Mouse (Mus musculus): ENCODE data around the gene Mxd4. TPM values are rescaled to one million over a fixed set of nuclear protein-coding genes. Genes with fewer than 3 reads are reported as not detected.

Mxd4 gene
- polyA plus RNA-seq, 1 experiment from 2014 or later, result 50.8 TPM

DNA sequence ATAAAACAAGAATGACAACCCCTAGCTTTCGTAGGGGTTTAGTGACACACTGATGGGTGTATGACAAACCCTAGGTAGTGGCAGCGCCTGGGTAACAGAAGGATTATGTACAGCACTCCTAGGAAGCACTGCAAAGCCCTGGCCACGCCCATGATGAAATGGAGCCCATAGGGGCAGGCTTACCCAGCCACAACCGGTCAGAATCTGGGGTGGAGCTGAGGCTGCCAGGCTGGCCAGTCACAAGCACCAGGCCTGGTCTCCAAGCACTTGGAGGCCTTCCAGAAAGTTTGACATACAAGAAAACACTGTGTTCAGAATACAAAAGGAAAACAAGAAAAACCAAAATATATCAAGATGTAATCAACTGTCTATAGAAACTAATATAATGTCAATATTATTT, 3.5 kb upstream of the Mxd4 start:
- Histone ChIP-seq H3K4me1 (ENCODE audit: insufficient read depth) (0 out of 2 replicates have a peak, but pooled peaks cover 8% of the 10 kb centered on the region), H3K4me3 (ENCODE audit: low read depth, low read length) (no peak overlapping the region), H3K9ac (no peak overlapping the region), H3K36me3 (ENCODE audit: insufficient read depth) (no peaks in the 10 kb centered on the region), H3K4me2 (no peak overlapping the region), H3K9me3 (ENCODE audit: low read depth, low read length) (no peaks in the 10 kb centered on the region), H3K27ac (ENCODE audit: low read depth) (no peak overlapping the region), H3K27me3 (ENCODE audit: insufficient read depth, low read length) (no peaks in the 10 kb centered on the region)
- 46% methylated on average over 4 of the region's 4 CpGs for WGBS
- no peak for ATAC-seq (ENCODE audit: insufficient read depth)
- no peak for TF ChIP-seq CTCF (IDR thresholded peaks at IDR 0.05; ENCODE audit: low read depth)
- DNase-seq, result peak; percentile 78

DNA sequence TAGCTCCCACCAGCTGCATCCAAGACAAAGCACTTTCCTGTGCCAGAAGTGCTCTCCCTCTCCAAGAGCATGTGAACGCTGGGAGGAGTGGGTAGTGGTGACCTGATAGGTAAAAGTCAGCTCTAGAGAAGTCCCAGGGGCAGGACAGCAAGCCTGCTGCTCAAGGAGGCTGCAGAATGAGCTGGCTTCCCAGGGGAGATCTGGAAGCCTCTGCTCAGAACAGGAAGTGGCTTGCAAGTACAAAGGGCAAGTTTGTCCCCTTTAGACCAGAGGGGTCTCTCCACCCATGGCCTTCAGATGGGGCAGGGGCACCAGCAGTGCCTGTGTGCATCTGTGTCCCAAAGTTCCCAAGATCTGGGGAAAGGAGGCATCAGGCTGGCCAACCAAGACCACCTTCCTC, 2.0 kb upstream of the Mxd4 start:
- H3K4me2 ChIP-seq, result no peak overlapping the region
- no peak overlapping the region for H3K4me3 ChIP-seq (ENCODE audit: low read depth, low read length)
- no peak for TF ChIP-seq CTCF (IDR thresholded peaks at IDR 0.05; ENCODE audit: low read depth)
- H3K9ac ChIP-seq, result no peak overlapping the region
- DNase-seq, result no peak
- H3K27ac ChIP-seq (ENCODE audit: low read depth), result no peak overlapping the region
- WGBS, result 50% methylated on average over 1 of the region's 1 CpGs
- no peaks in the 10 kb centered on the region for H3K9me3 ChIP-seq (ENCODE audit: low read depth, low read length)
- no peaks in the 10 kb centered on the region for H3K27me3 ChIP-seq (ENCODE audit: insufficient read depth, low read length)
- ATAC-seq (ENCODE audit: insufficient read depth), result no peak
- H3K4me1 ChIP-seq (ENCODE audit: insufficient read depth), result peaks cover 12% of the 10 kb centered on the region; the same call in 1 of the 2 replicates
- 0 out of 2 replicates have a peak, but pooled peaks cover 5% of the 10 kb centered on the region for H3K36me3 ChIP-seq (ENCODE audit: insufficient read depth)

DNA sequence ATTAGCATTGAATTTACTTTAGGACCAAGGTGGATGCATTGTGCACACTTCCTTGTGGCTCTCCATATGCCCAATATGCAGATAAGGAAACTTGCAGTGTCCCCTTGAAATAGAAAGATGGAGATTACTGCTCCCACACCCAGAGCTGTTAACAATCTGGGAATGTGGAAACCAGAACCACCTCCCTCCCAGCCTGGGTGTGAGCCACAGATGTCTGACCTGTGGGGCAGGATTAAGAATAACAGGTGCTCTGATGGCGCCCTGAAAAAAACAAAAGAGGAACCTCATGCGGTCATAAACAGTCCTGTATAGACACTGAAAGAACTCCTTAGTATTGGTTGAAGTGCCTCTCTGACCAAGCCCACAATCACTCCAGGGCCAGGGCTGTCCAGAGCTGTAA, 1.3 kb upstream of the Mxd4 start:
- Histone ChIP-seq H3K27ac (ENCODE audit: low read depth) (no peak overlapping the region), H3K4me1 (ENCODE audit: insufficient read depth) (peaks cover 12% of the 10 kb centered on the region; the same call in 1 of the 2 replicates), H3K27me3 (ENCODE audit: insufficient read depth, low read length) (no peaks in the 10 kb centered on the region), H3K9ac (peak overlapping the region; percentile 72), H3K4me3 (ENCODE audit: low read depth, low read length) (peak overlapping the region; percentile 93; the same call in 1 of the 2 replicates), H3K4me2 (peak overlapping the region; percentile 76), H3K36me3 (ENCODE audit: insufficient read depth) (0 out of 2 replicates have a peak, but pooled peaks cover 10% of the 10 kb centered on the region), H3K9me3 (ENCODE audit: low read depth, low read length) (no peaks in the 10 kb centered on the region)
- DNase-seq, result no peak
- TF ChIP-seq CTCF (IDR thresholded peaks at IDR 0.05; ENCODE audit: low read depth), result no peak
- no peak for ATAC-seq (ENCODE audit: insufficient read depth)
- 73% methylated on average over 2 of the region's 2 CpGs for WGBS

DNA sequence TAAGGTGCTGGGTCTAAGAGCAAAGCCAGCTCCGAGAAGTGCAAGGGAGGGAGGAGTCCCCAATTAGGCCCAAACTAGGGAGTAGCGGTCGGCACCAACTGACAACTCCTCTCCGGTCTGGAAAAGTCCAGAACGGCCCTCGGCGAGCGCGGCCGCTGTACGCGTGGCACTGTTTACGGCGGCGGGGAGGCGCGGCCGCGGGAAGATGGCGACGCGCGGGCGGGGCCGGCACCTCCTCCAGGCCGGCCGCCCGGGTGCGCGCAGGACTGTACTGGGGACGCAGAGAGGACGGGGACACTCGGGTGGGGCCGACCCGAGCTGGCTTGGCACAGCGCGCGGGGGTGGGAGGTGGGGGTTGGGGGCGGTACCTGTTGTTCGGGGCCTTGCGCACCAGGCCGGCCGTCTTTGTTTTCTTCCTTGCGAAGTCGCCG, 544 bp downstream of the Mxd4 start:
- WGBS, result 1% methylated on average over 43 of the region's 46 CpGs
- peaks cover 12% of the 10 kb centered on the region; the same call in 1 of the 2 replicates for H3K4me1 ChIP-seq (ENCODE audit: insufficient read depth)
- peak overlapping the region; percentile 77 for H3K9ac ChIP-seq
- ATAC-seq (ENCODE audit: insufficient read depth) (peak; percentile 21), DNase-seq (peak; percentile 72)
- TF ChIP-seq CTCF (IDR thresholded peaks at IDR 0.05; ENCODE audit: low read depth), result no peak
- no peaks in the 10 kb centered on the region for H3K9me3 ChIP-seq (ENCODE audit: low read depth, low read length)
- peak overlapping the region; percentile 93 for H3K4me3 ChIP-seq (ENCODE audit: low read depth, low read length)
- 0 out of 2 replicates have a peak, but pooled peaks cover 25% of the 10 kb centered on the region for H3K36me3 ChIP-seq (ENCODE audit: insufficient read depth)
- no peaks in the 10 kb centered on the region for H3K27me3 ChIP-seq (ENCODE audit: insufficient read depth, low read length)
- peak overlapping the region; percentile 95 for H3K27ac ChIP-seq (ENCODE audit: low read depth)
- peak overlapping the region; percentile 77 for H3K4me2 ChIP-seq

DNA sequence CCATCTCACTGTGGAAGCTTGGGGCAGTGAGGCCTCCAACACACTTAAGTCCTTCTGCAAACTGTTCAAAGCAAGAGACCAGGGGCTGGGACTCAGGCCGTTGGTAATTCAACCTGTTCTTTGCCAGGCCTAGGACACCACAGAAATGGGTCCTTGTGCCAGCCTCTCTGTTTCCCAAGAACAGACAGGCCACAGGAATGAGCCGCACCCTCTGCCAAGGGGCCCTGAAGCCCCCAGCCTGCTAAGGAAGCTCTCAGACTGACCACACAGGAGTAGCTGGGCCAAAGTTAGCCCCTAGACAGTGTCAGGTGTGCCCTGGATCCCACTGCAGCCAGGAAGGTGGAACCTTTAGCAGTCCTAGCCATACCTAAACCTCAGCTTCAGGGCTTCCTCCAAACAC, 1.1 kb downstream of the Mxd4 start:
- Histone ChIP-seq H3K4me1 (ENCODE audit: insufficient read depth) (peaks cover 12% of the 10 kb centered on the region; the same call in 1 of the 2 replicates), H3K36me3 (ENCODE audit: insufficient read depth) (peaks cover 31% of the 10 kb centered on the region), H3K4me3 (ENCODE audit: low read depth, low read length) (peak overlapping the region; percentile 93), H3K27me3 (ENCODE audit: insufficient read depth, low read length) (no peaks in the 10 kb centered on the region), H3K27ac (ENCODE audit: low read depth) (peak overlapping the region; percentile 95; the same call in 1 of the 2 replicates), H3K9ac (peak overlapping the region; percentile 77), H3K4me2 (peak overlapping the region; percentile 77), H3K9me3 (ENCODE audit: low read depth, low read length) (no peaks in the 10 kb centered on the region)
- ATAC-seq (ENCODE audit: insufficient read depth) (no peak), DNase-seq (no peak)
- WGBS, result 48% methylated on average over 2 of the region's 2 CpGs
- TF ChIP-seq CTCF (IDR thresholded peaks at IDR 0.05; ENCODE audit: low read depth), result no peak

DNA sequence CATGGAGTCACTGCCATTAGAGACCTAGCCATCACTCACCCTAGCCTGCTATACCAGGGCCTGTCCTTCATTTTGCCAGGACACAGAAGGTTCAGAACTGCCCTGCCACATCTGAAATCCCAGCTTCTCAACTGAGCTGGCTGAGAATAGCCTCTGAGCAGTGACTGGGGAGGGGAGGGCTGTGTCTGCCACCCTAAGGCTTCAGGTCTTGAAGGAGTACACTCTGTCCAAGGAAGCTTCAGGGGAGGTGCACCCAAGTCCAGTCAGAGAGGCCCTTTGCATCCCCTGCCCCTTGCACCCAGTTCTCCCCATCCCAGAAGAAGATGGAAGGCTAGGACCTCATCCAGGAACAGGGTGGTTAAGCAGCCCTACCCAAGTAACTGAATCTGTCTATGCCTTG, 1.7 kb downstream of the Mxd4 start:
- ATAC-seq (ENCODE audit: insufficient read depth), result no peak
- H3K4me1 ChIP-seq (ENCODE audit: insufficient read depth), result peaks cover 12% of the 10 kb centered on the region; the same call in 1 of the 2 replicates

DNA sequence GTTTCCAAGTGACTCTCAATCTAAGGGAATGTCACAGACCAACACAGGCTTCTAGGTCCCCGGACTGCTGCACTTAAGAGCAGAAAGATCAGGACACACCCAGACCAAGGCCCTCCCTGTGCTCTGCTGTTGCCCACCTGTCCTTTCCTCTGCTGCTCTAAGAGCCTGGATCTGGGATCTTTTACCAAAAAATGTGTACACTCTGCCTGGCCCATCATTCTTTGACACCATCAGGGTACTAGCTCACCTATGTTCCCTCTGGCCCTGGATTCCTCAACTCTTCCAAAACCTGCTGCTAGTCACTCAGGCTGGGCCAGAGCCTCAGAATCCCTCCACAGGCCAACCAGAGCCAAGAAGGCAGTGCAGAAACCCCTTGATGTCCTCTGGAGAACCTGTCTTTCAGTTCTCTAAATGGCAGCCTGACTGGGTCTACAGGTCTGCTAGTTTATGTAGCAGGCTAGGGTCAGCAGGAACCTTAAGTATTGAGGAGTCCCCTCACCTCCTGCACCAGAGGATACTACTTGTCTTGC, 2.4 kb downstream of the Mxd4 start:
- H3K4me3 ChIP-seq (ENCODE audit: low read depth, low read length), result no peak overlapping the region
- TF ChIP-seq CTCF (IDR thresholded peaks at IDR 0.05; ENCODE audit: low read depth), result no peak
- no peaks in the 10 kb centered on the region for H3K27me3 ChIP-seq (ENCODE audit: insufficient read depth, low read length)
- H3K27ac ChIP-seq (ENCODE audit: low read depth), result no peak overlapping the region
- peaks cover 42% of the 10 kb centered on the region for H3K36me3 ChIP-seq (ENCODE audit: insufficient read depth)
- peaks cover 12% of the 10 kb centered on the region; the same call in 1 of the 2 replicates for H3K4me1 ChIP-seq (ENCODE audit: insufficient read depth)
- WGBS, result 67% methylated on average over 1 of the region's 1 CpGs
- peak overlapping the region; percentile 77 for H3K4me2 ChIP-seq
- no peak for DNase-seq
- no peaks in the 10 kb centered on the region for H3K9me3 ChIP-seq (ENCODE audit: low read depth, low read length)
- ATAC-seq (ENCODE audit: insufficient read depth), result no peak
- H3K9ac ChIP-seq, result no peak overlapping the region

More for the DNA sequence above, 1.7 kb downstream of the Mxd4 start:
- Histone ChIP-seq H3K36me3 (ENCODE audit: insufficient read depth) (peaks cover 37% of the 10 kb centered on the region), H3K4me3 (ENCODE audit: low read depth, low read length) (peak overlapping the region; percentile 93), H3K27ac (ENCODE audit: low read depth) (no peak overlapping the region), H3K9ac (peak overlapping the region; percentile 77), H3K9me3 (ENCODE audit: low read depth, low read length) (no peaks in the 10 kb centered on the region), H3K4me2 (peak overlapping the region; percentile 77), H3K27me3 (ENCODE audit: insufficient read depth, low read length) (no peaks in the 10 kb centered on the region)
- TF ChIP-seq CTCF (IDR thresholded peaks at IDR 0.05; ENCODE audit: low read depth), result no peak
- no peak for DNase-seq
